Mouse (Mus musculus) liver, postnatal 0 days (tissue): ENCODE results near the gene Isca2. TPM values are rescaled to one million over a fixed set of nuclear protein-coding genes. Genes with fewer than 3 reads are reported as not detected.

Experiments
- ATAC-seq: fragments of 200-750 bp; cut with Nextera tagmentation; 2 replicates; pipeline ENCODE4 v1.8.0; 2017; ENCODE audit warnings: mild to moderate bottlenecking, moderate library complexity
- DNase-seq: peaks from one replicate; pipeline ENCODE4 v3.0.0-alpha.2; 2016
- H3K27ac ChIP-seq: fragments of 300-500 bp; sonication (generic); 2 replicates; pipeline ENCODE4 v1.5.1; 2014; ENCODE audit warnings: antibody characterized with exemption, moderate library complexity, mild to moderate bottlenecking, low read depth
- H3K27me3 ChIP-seq: fragments of 300-500 bp; sonication (generic); 2 replicates; pipeline ENCODE4 v1.6.1; 2014; ENCODE audit warnings: low read length, control low read depth, mixed read lengths; ENCODE audit not compliant: insufficient read depth
- H3K36me3 ChIP-seq: fragments of 300-500 bp; sonication (generic); replicated peaks from 2 replicates; pipeline ENCODE4 v1.6.1; 2014; ENCODE audit warnings: mild to moderate bottlenecking, control low read depth, low read length, moderate library complexity, mixed read lengths; ENCODE audit not compliant: insufficient read depth
- H3K4me1 ChIP-seq: fragments of 300-500 bp; sonication (generic); 2 replicates; pipeline ENCODE4 v1.6.1; 2014; ENCODE audit warnings: antibody characterized with exemption, mild to moderate bottlenecking, control low read depth; ENCODE audit not compliant: insufficient read depth
- H3K4me2 ChIP-seq: fragments of 300-500 bp; sonication (generic); 2 replicates; pipeline ENCODE4 v1.6.1; 2014; ENCODE audit warnings: low read depth, mild to moderate bottlenecking, low read length, moderate library complexity, mixed read lengths
- H3K4me3 ChIP-seq: fragments of 300-500 bp; sonication (generic); 2 replicates; pipeline ENCODE4 v1.5.1; 2014; ENCODE audit warnings: low read depth, low read length
- H3K9ac ChIP-seq: fragments of 300-500 bp; sonication (generic); replicated peaks from 2 replicates; pipeline ENCODE4 v1.6.1; 2014; ENCODE audit warnings: mild to moderate bottlenecking, moderate library complexity
- H3K9me3 ChIP-seq: fragments of 300-500 bp; sonication (generic); 2 replicates; pipeline ENCODE4 v1.6.1; 2016; ENCODE audit warnings: mild to moderate bottlenecking, control low read depth, low read length, mixed read lengths
- CTCF ChIP-seq: sonication (generic); IDR thresholded peaks from 2 replicates; pipeline ENCODE4 v1.5.1; 2016; ENCODE audit warnings: antibody characterized with exemption, low read depth
- EP300 ChIP-seq: IDR thresholded peaks from 2 replicates; pipeline ENCODE4 v1.6.1; 2016; ENCODE audit warnings: antibody characterized with exemption, low read depth, mild to moderate bottlenecking
- WGBS: fragments of 180-500 bp; shearing (Covaris S2); extraction: QIAGEN DNeasy Blood & Tissue Kit; methylation state at CpG from one replicate; pipeline ENCODE4 v1.1.7; 2014; ENCODE audit not compliant: insufficient replicate concordance; 5-methylcytosine and 5-hydroxymethylcytosine counted together
- polyA plus RNA-seq: library from polyadenylated mRNA; unstranded; fragments of >200 nt; fragmentation: Nextera tagmentation; extraction: Ambion mirVana; gene quantifications from 2 replicates; pipeline ENCODE4 v1.2.1, GENCODE M21; 2015

Isca2 gene
- polyA plus RNA-seq, 1 experiment from 2014 or later, result 97.5 TPM

- WGBS, result 79% methylated on average over 13 of the region's 13 CpGs
- ATAC-seq (no peak), DNase-seq (no peak)
- no peaks in the 10 kb centered on the region for H3K36me3 ChIP-seq
- no peak overlapping the region for H3K4me3 ChIP-seq
- no peaks in the 10 kb centered on the region for H3K4me1 ChIP-seq
- no peak overlapping the region for H3K9ac ChIP-seq
- TF ChIP-seq EP300 (no peak), CTCF (no peak)
- H3K9me3 ChIP-seq, result no peaks in the 10 kb centered on the region
- H3K27me3 ChIP-seq, result no peaks in the 10 kb centered on the region
- H3K4me2 ChIP-seq, result no peak overlapping the region
- H3K27ac ChIP-seq, result no peak overlapping the region
These were observed 26.0 kb downstream of the Isca2 start for GRCm38 (mm10) chr12:84799086-84799485.

GRCm38 (mm10) chr12:84800419-84800818, 27.4 kb downstream of the Isca2 start:
- no peak overlapping the region for H3K27ac ChIP-seq
- H3K36me3 ChIP-seq, result no peaks in the 10 kb centered on the region
- no peaks in the 10 kb centered on the region for H3K27me3 ChIP-seq
- TF ChIP-seq CTCF (no peak), EP300 (no peak)
- no peak overlapping the region for H3K4me3 ChIP-seq
- ATAC-seq (no peak), DNase-seq (no peak)
- no peaks in the 10 kb centered on the region for H3K9me3 ChIP-seq
- H3K9ac ChIP-seq, result no peak overlapping the region
- H3K4me1 ChIP-seq, result no peaks in the 10 kb centered on the region
- 67% methylated on average over 4 of the region's 4 CpGs for WGBS
- H3K4me2 ChIP-seq, result no peak overlapping the region

GRCm38 (mm10) chr12:84801532-84802110, 28.6 kb downstream of the Isca2 start:
- DNase-seq (no peak), ATAC-seq (no peak)
- 71% methylated on average over 13 of the region's 13 CpGs for WGBS
- H3K4me3 ChIP-seq, result no peak overlapping the region
- no peak overlapping the region for H3K4me2 ChIP-seq
- TF ChIP-seq CTCF, result no peak
- no peak for TF ChIP-seq EP300
- H3K27ac ChIP-seq, result no peak overlapping the region
- no peaks in the 10 kb centered on the region for H3K36me3 ChIP-seq
- H3K4me1 ChIP-seq, result peaks cover 3% of the 10 kb centered on the region; the same call in 1 of the 2 replicates
- H3K9ac ChIP-seq, result no peak overlapping the region
- H3K27me3 ChIP-seq, result no peaks in the 10 kb centered on the region
- H3K9me3 ChIP-seq, result no peaks in the 10 kb centered on the region

- TF ChIP-seq CTCF (no peak), EP300 (no peak)
- Histone ChIP-seq H3K9me3 (no peaks in the 10 kb centered on the region), H3K9ac (no peak overlapping the region), H3K4me2 (no peak overlapping the region), H3K4me3 (no peak overlapping the region), H3K27me3 (no peaks in the 10 kb centered on the region), H3K36me3 (no peaks in the 10 kb centered on the region), H3K4me1 (peaks cover 7% of the 10 kb centered on the region), H3K27ac (no peak overlapping the region)
- 38% methylated on average over 3 of the region's 3 CpGs for WGBS
- ATAC-seq (no peak), DNase-seq (no peak)
These were observed 29.6 kb downstream of the Isca2 start for GRCm38 (mm10) chr12:84802625-84803024.

GRCm38 (mm10) chr12:84805228-84805842, 32.3 kb downstream of the Isca2 start:
- DNase-seq (no peak), ATAC-seq (no peak)
- whole genome bisulfite sequencing, result 74% methylated on average over 9 of the region's 9 CpGs
- Histone ChIP-seq H3K36me3 (no peaks in the 10 kb centered on the region), H3K9ac (no peak overlapping the region), H3K27me3 (no peaks in the 10 kb centered on the region), H3K4me1 (peaks cover 7% of the 10 kb centered on the region), H3K27ac (no peak overlapping the region), H3K4me2 (no peak overlapping the region), H3K9me3 (no peaks in the 10 kb centered on the region), H3K4me3 (no peak overlapping the region)
- TF ChIP-seq EP300, result no peak
- no peak for TF ChIP-seq CTCF

- H3K4me3 ChIP-seq, result no peak overlapping the region
- WGBS, result 59% methylated on average over 1 of the region's 1 CpGs
- no peaks in the 10 kb centered on the region for H3K9me3 ChIP-seq
- H3K4me2 ChIP-seq, result no peak overlapping the region
- no peak for DNase-seq
- H3K27me3 ChIP-seq, result no peaks in the 10 kb centered on the region
- H3K36me3 ChIP-seq, result no peaks in the 10 kb centered on the region
- TF ChIP-seq EP300, result no peak
- no peak for TF ChIP-seq CTCF
- no peak overlapping the region for H3K9ac ChIP-seq
- peaks cover 7% of the 10 kb centered on the region for H3K4me1 ChIP-seq
- ATAC-seq, result no peak
- no peak overlapping the region for H3K27ac ChIP-seq
These were observed 33.0 kb downstream of the Isca2 start for GRCm38 (mm10) chr12:84806010-84806409.
